Mouse (Mus musculus): ENCODE results near the gene Olfr1234. TPM values are rescaled to one million over a fixed set of nuclear protein-coding genes. Genes with fewer than 3 reads are reported as not detected.

Gene Olfr1234
- not detected in 2 replicates for polyA plus RNA-seq (2012; rRNA removed)

GRCm38 (mm10) chr2:89364765-89365164 lies at the start of gene Olfr1234:
Olfr1234 (minus strand) TSS chr2:89364865.

GRCm38 (mm10) chr2:89409576-89409975 lies 44.9 kb upstream of the Olfr1234 start, which contains the start of gene Olfr1238:
Olfr1238 (minus strand) TSS chr2:89409676.

GRCm38 (mm10) chr2:89342298-89342697 lies 22.4 kb downstream of the Olfr1234 start, which contains the start of gene Olfr1233:
Olfr1233 (minus strand) TSS chr2:89342398.

GRCm38 (mm10) chr2:89329575-89329974 lies 35.1 kb downstream of the Olfr1234 start, which contains the start of gene Olfr1232:
Olfr1232 (minus strand) TSS chr2:89329675.

Other genes starting within 250 kb of the Olfr1234 start
- gene Olfr1221, start 247.6 kb downstream of the Olfr1234 start, polyA plus RNA-seq (2012; rRNA removed), result not detected in 2 replicates
- not detected in 2 replicates for gene Olfr1222, start 231.8 kb downstream of the Olfr1234 start, polyA plus RNA-seq (2012; rRNA removed)
- gene Olfr1223, start 213.3 kb downstream of the Olfr1234 start, polyA plus RNA-seq (2012; rRNA removed), result not detected in 2 replicates
- gene Olfr1224-ps1, start 200.8 kb downstream of the Olfr1234 start, polyA plus RNA-seq (2012; rRNA removed), result not detected in 2 replicates
- not detected in 2 replicates for gene Olfr1225, start 190.2 kb downstream of the Olfr1234 start, polyA plus RNA-seq (2012; rRNA removed)
- not detected in 2 replicates for gene Olfr1226, start 164.8 kb downstream of the Olfr1234 start, polyA plus RNA-seq (2012; rRNA removed)
- gene Olfr1228, start 110.8 kb downstream of the Olfr1234 start, polyA plus RNA-seq (2012; rRNA removed), result not detected in 2 replicates
- gene Olfr1229, start 76.9 kb downstream of the Olfr1234 start, polyA plus RNA-seq (2012; rRNA removed), result not detected in 2 replicates
- gene Olfr1230, start 67.6 kb downstream of the Olfr1234 start, polyA plus RNA-seq (2012; rRNA removed), result not detected in 2 replicates
- not detected in 2 replicates for gene Olfr1231, start 57.8 kb downstream of the Olfr1234 start, polyA plus RNA-seq (2012; rRNA removed)
- not detected in 2 replicates for gene Olfr1232, start 35.2 kb downstream of the Olfr1234 start, polyA plus RNA-seq (2012; rRNA removed)
- not detected in 2 replicates for gene Olfr1233, start 22.5 kb downstream of the Olfr1234 start, polyA plus RNA-seq (2012; rRNA removed)
- not detected in 2 replicates for gene Olfr1238, start 44.8 kb upstream of the Olfr1234 start, polyA plus RNA-seq (2012; rRNA removed)
- not detected in 2 replicates for gene Olfr1239, start 55.5 kb upstream of the Olfr1234 start, polyA plus RNA-seq (2012; rRNA removed)
- not detected in 2 replicates for gene Olfr1240, start 78.1 kb upstream of the Olfr1234 start, polyA plus RNA-seq (2012; rRNA removed)
- not detected in 2 replicates for gene Olfr1241, start 122.3 kb upstream of the Olfr1234 start, polyA plus RNA-seq (2012; rRNA removed)
- not detected in 2 replicates for gene Olfr1242, start 133.5 kb upstream of the Olfr1234 start, polyA plus RNA-seq (2012; rRNA removed)
- not detected in 2 replicates for gene Olfr1243, start 166.6 kb upstream of the Olfr1234 start, polyA plus RNA-seq (2012; rRNA removed)
- not detected in 2 replicates for gene Olfr1245, start 213.6 kb upstream of the Olfr1234 start, polyA plus RNA-seq (2012; rRNA removed)
- not detected in 2 replicates for gene Olfr1246, start 228.3 kb upstream of the Olfr1234 start, polyA plus RNA-seq (2012; rRNA removed)
- not detected in 2 replicates for gene Olfr1247, start 249.3 kb upstream of the Olfr1234 start, polyA plus RNA-seq (2012; rRNA removed)

Measured in stomach, adult 2 months (tissue).